Mouse (Mus musculus) intestine, postnatal 0 days (tissue): ENCODE results near the gene Ngf. TPM values are rescaled to one million over a fixed set of nuclear protein-coding genes. Genes with fewer than 3 reads are reported as not detected.

Experiments used
- ATAC-seq: fragments of 200-750 bp; cut with Nextera tagmentation; 2 replicates; pipeline ENCODE4 v1.8.0; 2017; ENCODE audit warnings: mild to moderate bottlenecking, moderate TSS enrichment, moderate library complexity
- H3K27ac ChIP-seq: fragments of 300-500 bp; sonication (generic); 2 replicates; pipeline ENCODE4 v1.5.1; 2014; ENCODE audit warnings: mild to moderate bottlenecking, low read depth, low read length, moderate library complexity
- H3K27me3 ChIP-seq: fragments of 300-500 bp; sonication (generic); replicated peaks from 2 replicates; pipeline ENCODE4 v1.6.1; 2014; ENCODE audit warnings: low read length, mixed read lengths; ENCODE audit not compliant: control insufficient read depth, insufficient read depth
- H3K36me3 ChIP-seq: fragments of 300-500 bp; sonication (generic); 2 replicates; pipeline ENCODE4 v1.6.1; 2014; ENCODE audit warnings: mild to moderate bottlenecking, moderate library complexity; ENCODE audit not compliant: control insufficient read depth, insufficient read depth
- H3K4me1 ChIP-seq: fragments of 300-500 bp; sonication (generic); replicated peaks from 2 replicates; pipeline ENCODE4 v1.6.1; 2014; ENCODE audit warnings: antibody characterized with exemption, low read length, mixed read lengths; ENCODE audit not compliant: control insufficient read depth, insufficient read depth
- H3K4me2 ChIP-seq: fragments of 300-500 bp; sonication (generic); replicated peaks from 2 replicates; pipeline ENCODE4 v1.6.1; 2014; ENCODE audit warnings: low read depth, mild to moderate bottlenecking, moderate library complexity
- H3K4me3 ChIP-seq: fragments of 300-500 bp; sonication (generic); 2 replicates; pipeline ENCODE4 v1.5.1; 2014; ENCODE audit warnings: low read depth, low read length
- H3K9ac ChIP-seq: fragments of 300-500 bp; sonication (generic); 2 replicates; pipeline ENCODE4 v1.6.1; 2014; ENCODE audit warnings: mild to moderate bottlenecking, low read depth, low read length
- H3K9me3 ChIP-seq: fragments of 300-500 bp; sonication (generic); 2 replicates; pipeline ENCODE4 v1.6.1; 2016; ENCODE audit warnings: mixed run types; ENCODE audit not compliant: control insufficient read depth
- CTCF ChIP-seq: sonication (generic); IDR thresholded peaks from 2 replicates; pipeline ENCODE4 v1.5.1; 2016; ENCODE audit warnings: low read depth, mild to moderate bottlenecking, control low read depth, antibody characterized with exemption, moderate library complexity
- WGBS: fragments of 180-500 bp; shearing (Covaris S2); extraction: QIAGEN DNeasy Blood & Tissue Kit; methylation state at CpG from one replicate; pipeline ENCODE4 v1.1.7; 2014; 5-methylcytosine and 5-hydroxymethylcytosine counted together
- polyA plus RNA-seq: library from polyadenylated mRNA; unstranded; fragments of >200 nt; fragmentation: Nextera tagmentation; extraction: Ambion mirVana; gene quantifications from 2 replicates; pipeline ENCODE4 v1.2.1, GENCODE M21; 2015

Ngf gene
- polyA plus RNA-seq, 1 experiment from 2014 or later, result 2.2 TPM

GRCm38 (mm10) chr3:102462703-102463336, 6.9 kb upstream of the Ngf start:
- H3K4me2 ChIP-seq, result no peak overlapping the region
- H3K4me1 ChIP-seq, result no peaks in the 10 kb centered on the region
- no peak for ATAC-seq
- no peak for TF ChIP-seq CTCF
- H3K4me3 ChIP-seq, result no peak overlapping the region
- H3K9ac ChIP-seq, result no peak overlapping the region
- H3K36me3 ChIP-seq, result no peaks in the 10 kb centered on the region
- WGBS, result 61% methylated on average over 7 of the region's 9 CpGs
- H3K27ac ChIP-seq, result no peak overlapping the region
- H3K27me3 ChIP-seq, result no peaks in the 10 kb centered on the region
- H3K9me3 ChIP-seq, result no peaks in the 10 kb centered on the region

DNA sequence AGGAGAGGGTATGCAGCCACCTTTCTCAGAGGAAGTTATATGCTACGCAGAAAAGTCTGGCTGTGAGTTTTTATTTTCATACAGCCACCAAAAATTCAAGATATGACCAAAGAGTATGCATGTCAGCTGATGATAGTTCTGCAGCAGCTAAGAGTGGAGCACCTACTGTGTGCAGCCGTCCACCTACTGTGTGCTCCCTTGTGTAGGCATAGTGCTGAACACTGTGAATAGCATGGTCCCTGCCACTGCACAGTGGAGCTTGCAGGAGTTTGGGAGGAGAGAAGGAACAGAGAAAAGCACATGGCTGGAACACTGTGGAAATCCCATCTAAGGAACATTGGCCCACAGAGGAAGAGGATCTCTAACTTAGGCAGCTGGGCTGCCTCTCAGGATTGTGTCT, 6.4 kb upstream of the Ngf start:
- Histone ChIP-seq H3K9me3 (no peaks in the 10 kb centered on the region), H3K4me2 (no peak overlapping the region), H3K27me3 (no peaks in the 10 kb centered on the region), H3K4me1 (no peaks in the 10 kb centered on the region), H3K4me3 (no peak overlapping the region), H3K9ac (no peak overlapping the region), H3K27ac (no peak overlapping the region), H3K36me3 (no peaks in the 10 kb centered on the region)
- WGBS, result 88% methylated on average over 2 of the region's 2 CpGs
- ATAC-seq, result no peak
- TF ChIP-seq CTCF, result no peak

GRCm38 (mm10) chr3:102466587-102466986, 3.1 kb upstream of the Ngf start:
- Histone ChIP-seq H3K27ac (no peak overlapping the region), H3K9me3 (no peaks in the 10 kb centered on the region), H3K9ac (no peak overlapping the region), H3K27me3 (peaks cover 19% of the 10 kb centered on the region; the same call in 1 of the 2 replicates), H3K4me1 (no peaks in the 10 kb centered on the region), H3K4me2 (no peak overlapping the region), H3K36me3 (no peaks in the 10 kb centered on the region), H3K4me3 (no peak overlapping the region)
- no peak for ATAC-seq
- WGBS, result 24% methylated on average over 3 of the region's 3 CpGs
- peak; percentile 84 for TF ChIP-seq CTCF

DNA sequence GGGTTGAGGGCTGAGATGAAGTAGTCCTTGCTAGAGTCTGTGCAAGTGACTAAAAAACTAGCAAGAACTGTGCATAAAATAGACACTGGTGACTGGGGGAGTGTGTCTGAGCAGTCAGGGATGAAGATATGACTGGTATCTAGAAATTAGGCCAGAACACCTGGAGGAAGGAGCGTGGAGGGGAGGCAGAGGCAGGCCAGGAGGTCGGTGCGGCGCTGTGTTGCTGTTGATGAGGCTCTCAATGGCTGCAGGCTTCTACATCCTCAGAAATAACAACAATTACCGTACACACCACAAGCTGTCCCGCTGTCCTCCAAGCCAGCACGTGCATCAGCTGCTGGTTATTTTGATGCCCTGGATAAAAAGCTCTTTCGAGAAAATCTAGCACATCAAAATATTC, 2.6 kb upstream of the Ngf start:
- 80% methylated on average over 8 of the region's 8 CpGs for WGBS

GRCm38 (mm10) chr3:102471251-102471650, 1.5 kb downstream of the Ngf start:
- peaks cover 22% of the 10 kb centered on the region; the same call in 1 of the 2 replicates for H3K27me3 ChIP-seq
- no peaks in the 10 kb centered on the region for H3K4me1 ChIP-seq
- H3K27ac ChIP-seq, result no peak overlapping the region
- no peak for TF ChIP-seq CTCF
- H3K4me3 ChIP-seq, result no peak overlapping the region
- no peak for ATAC-seq
- H3K9ac ChIP-seq, result no peak overlapping the region
- 69% methylated on average over 5 of the region's 5 CpGs for WGBS
- no peaks in the 10 kb centered on the region for H3K9me3 ChIP-seq
- no peaks in the 10 kb centered on the region for H3K36me3 ChIP-seq
- H3K4me2 ChIP-seq, result no peak overlapping the region

More for the DNA sequence above, 2.6 kb upstream of the Ngf start:
- no peak overlapping the region for H3K9ac ChIP-seq
- H3K27ac ChIP-seq, result no peak overlapping the region
- no peak for ATAC-seq
- no peak overlapping the region for H3K4me3 ChIP-seq
- peaks cover 22% of the 10 kb centered on the region; the same call in 1 of the 2 replicates for H3K27me3 ChIP-seq
- TF ChIP-seq CTCF, result no peak
- no peak overlapping the region for H3K4me2 ChIP-seq
- no peaks in the 10 kb centered on the region for H3K36me3 ChIP-seq
- no peaks in the 10 kb centered on the region for H3K9me3 ChIP-seq
- no peaks in the 10 kb centered on the region for H3K4me1 ChIP-seq

GRCm38 (mm10) chr3:102471799-102472198, 2.1 kb downstream of the Ngf start:
- 48% methylated on average over 5 of the region's 5 CpGs for WGBS
- no peak for TF ChIP-seq CTCF
- ATAC-seq, result no peak
- H3K4me2 ChIP-seq, result no peak overlapping the region
- no peaks in the 10 kb centered on the region for H3K36me3 ChIP-seq
- peaks cover 22% of the 10 kb centered on the region; the same call in 1 of the 2 replicates for H3K27me3 ChIP-seq
- H3K9me3 ChIP-seq, result no peaks in the 10 kb centered on the region
- H3K4me3 ChIP-seq, result no peak overlapping the region
- H3K27ac ChIP-seq, result no peak overlapping the region
- no peak overlapping the region for H3K9ac ChIP-seq
- H3K4me1 ChIP-seq, result no peaks in the 10 kb centered on the region
